Mouse (Mus musculus) c-Kit-positive CD71-positive TER-119-negative erythroid progenitor cells, embryonic 14.5 days (primary cell): ENCODE results near the gene Irf2bpl.

Source experiments
- DNase-seq: peaks from one replicate; pipeline ENCODE4 v3.0.0-alpha.2; 2013; ENCODE audit warnings: low read depth

Irf2bpl gene

GRCm38 (mm10) chr12:86885746-86886145 is 1.1 kb upstream of the Irf2bpl start:
- no peak for DNase-seq

- no peak for DNase-seq
Measured at GRCm38 (mm10) chr12:86885336-86885735, 738 bp upstream of the Irf2bpl start.

- no peak for DNase-seq
Measured at GRCm38 (mm10) chr12:86883280-86884196, 1.1 kb downstream of the Irf2bpl start.

DNA sequence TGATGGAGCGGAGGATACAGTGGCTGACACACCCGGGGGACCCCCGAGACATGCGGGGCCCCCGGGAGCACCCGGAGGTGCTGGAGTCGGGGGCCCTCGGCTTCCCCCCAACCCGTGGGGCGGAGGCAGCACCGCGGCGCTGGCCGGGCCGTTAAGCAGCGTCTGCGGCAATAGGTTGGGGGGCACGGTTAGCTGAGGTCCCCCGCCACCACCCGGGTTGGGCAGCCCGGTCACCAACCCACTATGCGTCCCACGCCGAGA is 1.6 kb downstream of the Irf2bpl start:
- DNase-seq = no peak

DNA sequence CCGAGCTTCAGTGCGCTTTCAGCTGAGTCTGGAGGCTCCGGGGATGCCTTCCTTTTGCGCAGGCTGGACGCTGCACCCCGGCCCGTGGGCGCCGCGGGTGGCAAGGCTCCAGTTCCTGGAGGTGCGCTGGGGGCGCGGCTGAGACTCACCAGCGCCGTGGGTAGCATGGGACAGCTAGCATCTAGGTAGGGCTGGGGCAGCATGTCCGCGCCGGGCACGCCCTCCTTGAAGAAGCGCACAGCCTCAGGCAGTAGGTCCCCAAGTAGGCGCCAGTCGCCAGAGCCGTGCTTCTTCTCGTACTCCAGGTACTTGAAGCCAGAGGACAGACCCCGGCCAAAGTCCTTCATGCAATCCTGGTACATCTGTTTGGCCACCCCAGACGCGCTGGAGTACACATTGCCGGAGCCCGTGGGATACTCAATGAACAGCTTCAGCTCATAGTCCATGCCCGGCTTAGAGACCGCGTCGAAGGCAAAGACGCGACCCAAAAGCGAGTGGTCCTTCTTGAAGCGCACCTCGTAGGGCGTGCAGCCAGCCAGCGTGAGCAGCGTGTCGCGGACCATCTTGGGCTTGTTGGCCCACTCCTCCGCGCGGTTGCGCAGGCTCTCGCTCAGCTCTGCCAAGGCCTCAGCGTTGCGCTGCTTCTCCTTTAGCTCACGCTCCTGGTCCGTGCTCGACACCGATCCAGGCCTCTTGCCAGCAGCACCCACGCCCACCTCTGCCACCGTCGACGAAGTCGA is 2.1 kb downstream of the Irf2bpl start:
- DNase-seq = no peak

- DNase-seq = no peak
Measured at GRCm38 (mm10) chr12:86881809-86882278, 2.8 kb downstream of the Irf2bpl start.

DNA sequence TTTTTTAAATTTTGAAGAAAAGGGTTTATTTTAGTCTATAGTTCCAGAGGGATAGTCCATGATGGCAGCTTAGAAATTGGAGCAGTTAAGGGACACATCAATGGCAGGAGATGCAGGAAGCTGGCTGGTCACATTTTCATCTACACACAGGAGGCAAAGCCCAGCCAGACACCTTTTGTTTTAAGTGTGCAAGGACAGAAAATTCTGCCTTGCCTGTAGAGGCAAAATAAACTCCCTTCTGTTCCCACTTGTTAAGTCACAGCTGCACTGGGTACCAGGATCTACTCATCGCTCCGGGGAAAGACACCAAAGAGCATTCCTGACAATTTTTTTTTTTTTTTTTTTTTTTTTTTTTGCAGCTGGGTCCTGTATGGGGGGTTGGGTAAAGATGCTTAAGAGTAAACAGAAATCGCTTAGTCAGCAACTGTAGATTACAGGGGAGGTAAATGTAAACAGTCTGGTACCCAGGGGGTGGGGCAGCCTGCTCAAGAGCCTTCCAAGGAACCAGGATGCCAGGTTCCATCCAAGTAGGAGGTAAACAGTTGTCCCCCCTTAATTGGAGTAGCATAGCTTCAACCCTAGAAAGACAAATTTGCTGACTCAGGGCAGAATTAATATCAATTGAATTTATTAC is 4.4 kb downstream of the Irf2bpl start:
- no peak for DNase-seq

- DNase-seq = no peak
Measured at GRCm38 (mm10) chr12:86879446-86880085, 5.0 kb downstream of the Irf2bpl start.

DNA sequence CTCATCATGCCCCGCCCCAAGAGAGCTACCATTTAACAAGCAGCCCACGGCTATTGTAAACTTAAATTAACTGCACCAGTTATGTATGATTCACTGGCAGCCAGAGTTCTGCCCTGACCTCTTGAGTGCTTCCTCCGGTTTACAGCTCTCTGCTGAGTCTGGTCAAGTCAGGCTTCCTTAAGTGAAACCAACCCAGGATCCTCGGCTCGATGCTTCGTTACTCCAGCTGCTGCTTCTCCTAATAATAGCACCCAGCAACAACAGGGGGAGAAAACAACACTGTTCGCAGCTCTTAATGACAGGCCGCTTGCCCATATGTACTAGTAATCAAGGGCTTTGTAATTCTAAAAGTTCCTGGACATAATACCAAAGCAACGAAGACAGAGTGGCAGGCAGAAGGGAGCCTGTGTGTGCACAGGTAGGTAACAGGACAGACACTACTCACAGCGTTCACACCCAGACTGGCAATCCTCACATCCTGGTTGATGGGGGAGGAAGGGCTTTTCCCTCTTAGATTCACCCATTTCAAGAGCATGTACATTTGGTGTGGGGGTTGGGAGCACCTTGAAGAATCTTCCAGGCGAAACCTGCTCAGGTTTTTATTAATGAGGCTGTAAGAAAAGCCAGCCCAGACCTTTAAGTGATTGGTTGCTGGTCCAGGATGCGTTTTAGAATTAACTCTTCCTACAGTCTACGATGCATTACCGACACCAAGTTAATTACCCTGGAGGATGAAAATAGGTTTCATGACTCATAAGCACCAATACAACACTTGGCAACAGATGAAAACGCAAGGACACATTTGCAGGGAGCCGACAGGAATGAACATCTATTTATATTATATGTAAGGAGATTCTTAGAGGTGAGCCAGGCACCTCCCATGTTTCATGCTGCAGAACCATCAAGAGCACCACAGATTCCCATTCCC is 5.9 kb downstream of the Irf2bpl start:
- DNase-seq = no peak

GRCm38 (mm10) chr12:86876981-86877380 is 7.6 kb downstream of the Irf2bpl start:
- DNase-seq = no peak

DNA sequence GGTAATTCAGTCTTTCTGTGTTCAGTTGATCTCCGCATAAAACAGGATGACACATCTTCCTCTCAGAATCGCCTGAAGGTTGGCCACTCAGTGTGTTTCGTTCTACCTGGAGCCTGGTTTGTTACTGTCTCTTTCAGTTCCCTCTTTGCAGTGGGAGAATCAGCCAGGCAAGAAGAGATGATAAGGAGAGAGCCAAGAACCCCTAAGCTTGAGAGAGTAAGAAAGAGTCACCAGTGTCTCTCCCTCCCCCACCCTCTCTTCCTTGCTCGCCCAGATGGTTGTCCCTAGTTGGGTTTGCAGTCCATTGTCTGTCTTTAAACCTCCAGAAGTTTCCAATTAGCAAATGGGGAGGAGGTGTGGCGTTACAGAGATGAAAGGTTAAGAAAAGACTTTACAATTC is 8.5 kb downstream of the Irf2bpl start:
- no peak for DNase-seq

DNA sequence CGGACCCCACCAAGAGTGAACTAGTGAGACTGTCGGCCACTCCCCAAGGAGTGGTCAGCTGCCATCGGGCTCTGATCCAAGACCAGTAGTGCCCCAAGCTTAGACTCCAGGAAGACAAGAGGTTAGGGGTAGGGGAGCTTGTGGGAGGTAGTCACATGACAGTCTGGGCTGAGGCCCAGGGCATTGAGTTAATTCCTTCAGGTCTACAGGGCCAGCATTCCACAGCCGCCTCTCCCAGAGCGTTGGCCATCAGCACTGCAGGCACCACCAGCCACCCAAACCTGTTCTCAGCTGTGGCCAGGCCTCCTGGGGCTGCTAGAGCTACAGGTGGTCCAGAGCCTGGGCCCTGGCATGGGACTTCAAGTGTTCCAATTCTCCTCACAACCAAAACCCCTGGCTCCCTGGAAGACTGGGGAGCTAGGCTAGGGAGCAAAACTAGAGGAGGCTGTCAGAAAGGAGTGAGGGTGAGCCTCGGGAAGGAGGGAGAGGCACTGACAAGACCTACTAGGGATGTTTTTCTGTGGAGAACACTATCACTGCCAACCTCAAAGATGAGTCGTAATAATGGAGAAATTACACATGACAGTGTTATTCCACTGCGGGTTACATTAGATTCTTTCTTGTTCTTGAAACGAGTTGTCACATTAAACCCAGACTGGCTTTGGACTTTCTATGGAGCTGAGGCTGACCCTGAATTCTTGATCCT is 12.1 kb downstream of the Irf2bpl start:
- DNase-seq = no peak

GRCm38 (mm10) chr12:86871666-86872334 is 12.8 kb downstream of the Irf2bpl start:
- DNase-seq = no peak

DNA sequence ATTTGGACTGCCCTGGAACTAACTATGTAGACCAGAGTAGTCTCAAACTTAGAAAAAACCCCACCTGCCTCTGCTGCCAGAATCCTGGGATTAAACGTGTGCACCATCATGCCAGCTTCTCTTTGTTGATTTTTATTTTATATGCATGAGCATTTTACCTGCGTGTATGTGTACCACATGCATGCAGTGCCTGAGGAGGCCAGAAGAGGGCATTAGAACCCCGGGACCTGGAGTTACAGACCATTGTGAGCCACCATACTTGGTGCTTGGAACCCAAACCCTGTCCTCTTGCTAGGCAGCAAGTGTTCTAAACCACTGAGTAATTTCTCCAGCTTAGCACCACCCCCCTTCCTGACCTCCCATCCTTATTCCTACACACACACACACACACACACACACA is 13.6 kb downstream of the Irf2bpl start:
- no peak for DNase-seq

- DNase-seq = no peak
Measured at GRCm38 (mm10) chr12:86869761-86870160, 14.8 kb downstream of the Irf2bpl start.

GRCm38 (mm10) chr12:86867271-86868223 is 17.1 kb downstream of the Irf2bpl start:
- no peak for DNase-seq

- no peak for DNase-seq
Measured at GRCm38 (mm10) chr12:86864316-86865020, 20.1 kb downstream of the Irf2bpl start.
